Mouse (Mus musculus) embryonic stem cell, embryonic (primary cell): ENCODE measurements around the gene Arhgap1.

Experiments used
- CTCF ChIA-PET, 4 experiments: fragments of 300-600 bp in 2 of 4; fragments of 350-600 bp in 2 of 4; sonication (Branson Sonifier 250); formaldehyde crosslinking; loops; one replicate each; lab custom pipeline; 2022; ENCODE audit warnings: inconsistent platforms in 2 of 4; lab: Charles Lee
- POLR2A ChIA-PET, 4 experiments: fragments of 300-600 bp in 2 of 4; fragments of 350-600 bp in 2 of 4; sonication (Branson Sonifier 250); formaldehyde crosslinking; loops; one replicate each; lab custom pipeline; 2022; ENCODE audit warnings: antibody characterized with exemption in 4 of 4, inconsistent platforms in 1 of 4; lab: Charles Lee

Arhgap1 gene

DNA sequence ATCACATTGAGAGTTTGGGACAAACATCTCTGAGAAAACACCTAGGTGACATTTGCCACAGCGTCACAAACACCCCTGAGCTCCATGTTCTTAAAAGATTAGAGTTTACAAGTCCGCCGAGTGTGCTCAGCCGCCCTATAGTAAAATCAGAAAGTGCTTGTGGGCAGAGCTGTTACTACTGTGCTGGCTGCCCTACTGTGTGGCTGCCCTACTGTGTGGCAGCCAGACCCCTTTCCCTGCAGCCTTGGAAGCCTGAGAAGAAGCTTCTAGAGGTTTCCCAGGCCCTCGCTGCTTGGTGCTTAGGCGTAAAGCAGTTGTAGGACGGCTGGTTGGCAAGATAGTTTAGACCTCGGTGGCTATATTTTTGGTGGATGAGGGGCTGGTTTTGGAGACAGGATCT is 10.0 kb downstream of the Arhgap1 start:
- POLR2A ChIA-PET: interaction anchor here in 3 of 4 experiments (1.0 to 2.2 kb wide), 7 partner anchors 8 to 31 kb away, joined by 3 to 9 read pairs (median 6); partner anchors contain the start of genes Arhgap1 (in 2 of the 3) and Zfp408 (in 2 of the 3)
- CTCF ChIA-PET: interaction anchor here in 1 of 4 experiments (1.2 kb wide), 1 partner anchor 13 kb away, joined by 3 read pairs; no protein-coding TSS in a partner anchor

DNA sequence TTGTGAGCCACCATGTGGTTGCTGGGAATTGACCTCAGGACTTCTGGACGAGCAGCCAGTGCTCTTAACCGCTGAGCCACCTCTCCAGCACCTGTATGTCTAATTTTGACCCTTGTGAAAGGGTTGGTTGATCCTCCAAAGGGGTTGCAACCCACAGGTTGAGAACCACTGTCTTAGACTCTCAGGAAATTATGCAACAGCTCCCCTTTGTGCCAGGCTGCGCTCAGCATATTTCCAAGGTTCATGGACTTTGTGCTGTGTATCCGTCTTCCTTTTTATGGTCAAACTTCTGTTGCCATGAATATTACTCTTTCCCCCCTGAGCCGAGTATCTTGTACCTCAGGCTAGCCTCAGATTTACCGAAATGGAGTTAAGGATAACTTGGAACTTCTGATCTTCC is 11.3 kb downstream of the Arhgap1 start:
- POLR2A ChIA-PET: interaction anchor here in 1 of 4 experiments (1.2 to 1.4 kb wide), 2 partner anchors 11 to 22 kb away, joined by 3 to 4 read pairs; no protein-coding TSS in a partner anchor
- CTCF ChIA-PET: interaction anchor here in 1 of 4 experiments (0.7 kb wide), 1 partner anchor 128 kb away, joined by 9 read pairs; no protein-coding TSS in a partner anchor

DNA sequence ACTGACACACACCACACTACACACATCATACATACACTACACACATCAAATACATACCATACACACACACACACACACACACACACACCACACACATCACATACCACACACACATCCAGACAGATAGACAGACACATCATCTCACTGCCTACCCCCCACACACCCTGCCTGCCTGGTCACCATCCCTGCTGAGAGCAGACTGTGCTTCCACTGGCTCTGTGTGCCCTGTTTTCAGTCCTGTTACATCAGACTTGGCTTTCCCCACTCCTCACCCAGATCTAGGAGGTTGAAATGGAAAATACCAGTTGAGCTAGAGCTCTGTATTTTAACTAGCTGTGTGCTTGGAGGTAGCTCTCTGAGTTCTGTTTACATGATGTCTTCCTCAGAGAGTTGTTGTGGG is 15.1 kb downstream of the Arhgap1 start:
- POLR2A ChIA-PET: interaction anchor here in 1 of 4 experiments (1.0 kb wide), 1 partner anchor 15 kb away, joined by 3 read pairs; the partner anchor contains the start of genes Arhgap1 and Zfp408
- CTCF ChIA-PET: no interaction called here

DNA sequence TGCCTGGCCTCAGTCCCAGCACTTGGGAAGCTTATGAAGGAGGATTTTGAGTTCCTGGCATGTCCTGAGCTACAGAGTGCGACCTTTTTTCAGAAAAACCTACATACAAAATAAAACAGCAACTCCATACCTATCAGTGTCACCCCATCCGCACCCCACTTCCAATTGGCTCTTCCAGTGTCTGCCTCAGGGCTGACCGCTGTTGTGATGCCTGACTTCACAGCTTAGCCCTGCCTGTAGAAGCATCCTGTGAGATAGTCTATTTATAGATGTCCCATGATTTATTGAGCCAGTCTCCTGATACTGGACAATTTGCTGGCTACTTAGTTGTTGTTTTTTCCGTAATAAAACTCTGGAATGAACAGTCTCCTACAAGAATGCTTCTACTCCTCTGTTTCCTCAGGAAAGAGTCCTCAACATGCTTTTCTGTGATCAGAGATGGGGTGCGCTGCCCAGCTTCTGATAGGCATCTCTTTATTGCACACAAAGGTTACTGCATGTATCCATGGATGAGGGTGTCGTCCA is 16.8 kb downstream of the Arhgap1 start:
- ChIA-PET CTCF (interaction anchor here in 1 of 4 experiments (4.4 kb wide), 1 partner anchor 10 kb away, joined by 19 read pairs; no protein-coding TSS in a partner anchor), POLR2A (interaction anchor here in 2 of 4 experiments (0.5 to 8.4 kb wide), 12 partner anchors 8 to 704 kb away, joined by 3 to 40 read pairs (median 6); partner anchors contain the start of genes Arhgap1 (in 1 of the 2), F2 (in 1 of the 2) and Zfp408 (in 1 of the 2))

DNA sequence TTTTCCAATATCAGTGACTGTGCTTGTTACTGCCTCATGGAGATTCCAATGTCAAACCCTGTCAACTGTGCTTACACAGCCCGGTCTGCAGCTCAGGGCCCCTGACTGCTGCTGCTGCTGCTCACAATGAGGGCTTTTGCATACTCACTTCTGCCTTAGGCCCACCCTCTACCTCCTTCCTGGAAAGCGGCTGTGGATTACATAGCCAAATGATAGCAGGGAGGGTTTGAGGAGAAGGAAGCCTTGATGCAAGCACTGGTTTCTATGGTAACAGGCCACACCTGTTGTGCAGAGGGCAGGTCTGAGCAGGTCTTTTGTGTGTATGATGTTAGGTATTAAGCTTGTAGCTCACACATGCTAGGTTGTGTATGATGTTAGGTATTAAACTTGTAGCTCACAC is 18.1 kb downstream of the Arhgap1 start:
- CTCF ChIA-PET: interaction anchor here (0.5 to 4.4 kb wide), 5 partner anchors 11 to 251 kb away, joined by 3 to 19 read pairs (median 5); no protein-coding TSS in a partner anchor
- POLR2A ChIA-PET: interaction anchor here in 3 of 4 experiments (0.7 to 8.4 kb wide), 18 partner anchors 9 to 43 kb away, joined by 3 to 40 read pairs (median 6); partner anchors contain the start of genes Arhgap1 (in 2 of the 3), Atg13 (in 2 of the 3), F2 (in 2 of the 3) and Harbi1 (in 2 of the 3)

DNA sequence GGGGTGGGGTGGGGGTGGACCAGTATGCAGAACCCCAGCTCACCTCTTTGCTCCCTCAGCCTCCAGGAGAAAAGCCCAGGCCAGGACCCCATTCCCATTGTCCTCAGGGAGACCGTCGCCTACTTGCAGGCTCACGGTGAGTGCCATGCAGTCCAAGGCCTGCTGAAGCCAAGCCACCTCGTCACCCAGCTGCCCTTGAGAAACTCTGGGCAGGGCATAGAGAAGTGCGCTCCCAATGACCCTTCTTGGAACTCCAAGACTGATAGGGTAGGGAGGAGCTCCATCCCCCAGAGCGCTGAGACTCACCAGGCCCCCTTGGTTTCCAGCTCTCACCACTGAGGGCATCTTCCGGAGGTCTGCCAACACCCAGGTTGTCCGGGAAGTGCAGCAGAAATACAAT is 19.7 kb downstream of the Arhgap1 start:
- CTCF ChIA-PET: interaction anchor here in 2 of 4 experiments (1.0 to 4.4 kb wide), 3 partner anchors 13 to 23 kb away, joined by 3 to 19 read pairs (median 4); no protein-coding TSS in a partner anchor
- POLR2A ChIA-PET: interaction anchor here in 2 of 4 experiments (0.7 to 8.4 kb wide), 8 partner anchors 9 to 32 kb away, joined by 3 to 40 read pairs (median 4); no protein-coding TSS in a partner anchor

DNA sequence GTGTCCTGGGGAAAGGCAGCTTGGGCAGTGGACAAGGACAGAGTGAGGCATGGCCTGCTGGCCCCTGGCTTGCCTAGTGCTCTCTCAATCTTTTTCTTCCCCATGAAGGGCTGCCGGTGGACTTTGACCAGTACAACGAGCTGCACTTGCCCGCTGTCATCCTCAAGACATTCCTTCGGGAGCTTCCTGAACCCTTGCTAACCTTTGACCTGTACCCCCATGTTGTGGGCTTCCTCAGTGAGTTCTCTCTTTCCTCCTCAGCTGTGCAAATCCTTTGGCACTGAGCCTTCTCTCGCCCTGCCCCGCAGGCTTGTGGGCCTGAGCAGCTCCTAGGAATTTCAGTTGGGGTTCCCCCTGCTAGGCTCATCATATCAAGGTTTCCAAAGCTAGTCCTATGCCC is 20.4 kb downstream of the Arhgap1 start:
- CTCF ChIA-PET: interaction anchor here in 2 of 4 experiments (1.0 to 1.8 kb wide), 2 partner anchors 13 to 24 kb away, joined by 3 to 4 read pairs; no protein-coding TSS in a partner anchor
- POLR2A ChIA-PET: interaction anchor here in 2 of 4 experiments (0.7 to 8.4 kb wide), 4 partner anchors 12 to 41 kb away, joined by 3 to 40 read pairs (median 20); partner anchors contain the start of genes Atg13 (in 1 of the 2) and Harbi1 (in 1 of the 2)

DNA sequence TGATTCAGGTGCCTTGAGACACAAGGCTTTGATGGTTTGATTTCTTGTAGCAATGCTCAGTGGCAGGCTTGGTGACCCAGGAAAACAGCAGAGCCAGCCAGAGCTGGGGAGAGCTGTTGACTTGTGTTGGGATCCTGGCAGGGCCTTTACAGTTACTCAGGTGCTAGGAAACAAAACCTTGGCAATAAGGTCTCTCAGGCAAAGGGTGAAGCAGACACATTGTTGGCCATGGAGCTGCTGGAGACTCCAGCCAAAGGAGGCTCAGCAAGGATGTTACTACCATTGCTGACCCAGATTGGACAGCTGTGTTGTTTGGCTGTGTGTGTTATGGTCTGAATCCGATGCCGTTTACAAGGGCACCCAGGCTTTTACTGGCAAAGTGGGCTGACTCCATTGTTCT is 23.9 kb downstream of the Arhgap1 start:
- POLR2A ChIA-PET: interaction anchor here in 3 of 4 experiments (0.6 to 8.4 kb wide), 23 partner anchors 8 to 382 kb away, joined by 3 to 40 read pairs (median 3); partner anchors contain the start of genes Ambra1 (in 2 of the 3), Arhgap1 (in 2 of the 3), Zfp408 (in 2 of the 3) and Atg13 (in 1 of the 3)
- CTCF ChIA-PET: interaction anchor here in 2 of 4 experiments (1.4 to 1.8 kb wide), 4 partner anchors 10 to 17 kb away, joined by 4 to 7 read pairs (median 6); no protein-coding TSS in a partner anchor

DNA sequence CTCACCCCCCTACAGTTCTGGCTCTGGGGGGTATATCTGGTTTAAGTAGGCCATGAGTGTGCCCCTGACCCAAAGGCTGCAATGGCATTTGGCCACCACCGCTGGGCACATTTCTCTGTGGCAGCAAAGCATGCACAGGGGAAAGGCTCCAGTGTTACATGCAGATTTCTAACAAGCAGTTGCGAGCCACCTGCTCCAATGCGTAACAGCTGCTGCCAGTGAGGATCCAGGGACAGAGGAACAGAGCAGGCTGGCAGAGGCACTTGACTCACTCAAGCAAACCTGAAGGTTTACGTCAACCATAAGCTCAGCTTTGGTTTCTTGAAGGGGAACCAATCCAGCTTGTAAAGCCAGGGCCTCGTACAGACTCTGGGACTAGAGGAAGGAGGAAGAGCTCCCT is 25.2 kb downstream of the Arhgap1 start:
- CTCF ChIA-PET: interaction anchor here in 2 of 4 experiments (1.1 to 1.6 kb wide), 3 partner anchors 8 to 19 kb away, joined by 3 to 6 read pairs (median 4); no protein-coding TSS in a partner anchor
- POLR2A ChIA-PET: interaction anchor here in 3 of 4 experiments (0.6 to 3.1 kb wide), 8 partner anchors 8 to 50 kb away, joined by 3 to 14 read pairs (median 3); partner anchors contain the start of gene F2 (in 1 of the 3)

DNA sequence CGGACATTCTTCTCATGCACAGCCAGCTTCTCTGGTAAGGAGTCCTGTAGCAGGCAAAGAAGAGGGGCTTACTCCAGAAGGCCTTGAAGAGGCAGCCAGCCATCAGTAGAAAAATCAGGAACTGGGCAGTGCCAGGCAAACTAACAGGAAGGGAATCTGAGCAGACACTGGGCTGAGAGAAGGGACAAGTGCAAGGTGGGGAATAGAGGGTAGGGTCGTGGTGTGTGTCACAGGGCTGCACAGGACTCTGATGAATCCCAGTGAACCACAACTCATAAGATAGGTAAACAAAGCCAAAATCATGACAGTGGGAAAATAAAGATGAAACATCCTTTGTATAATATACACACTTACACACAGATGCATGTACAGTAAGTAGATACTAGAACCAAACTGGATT is 26.8 kb downstream of the Arhgap1 start:
- CTCF ChIA-PET: no interaction called here
- POLR2A ChIA-PET: no interaction called here

DNA sequence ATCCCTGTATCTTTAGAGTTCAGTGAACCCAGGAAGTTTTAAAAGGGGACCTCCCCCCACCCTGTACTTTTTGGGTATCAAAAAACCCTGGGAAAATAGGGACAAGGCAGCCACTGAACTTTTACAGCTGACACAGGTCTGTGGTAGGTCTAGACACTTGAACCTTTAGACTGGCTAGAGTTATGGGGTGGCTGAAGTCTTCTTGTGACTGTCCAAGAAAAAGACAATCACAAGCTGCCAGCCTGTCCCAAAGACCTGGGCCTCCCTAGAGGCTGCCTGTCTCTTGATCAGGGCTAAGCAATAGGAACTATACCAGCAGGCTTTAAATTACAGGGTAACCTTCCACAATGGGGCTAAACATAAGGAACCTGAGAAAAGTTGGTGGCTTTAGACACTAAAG is 27.3 kb downstream of the Arhgap1 start:
- CTCF ChIA-PET: no interaction called here
- POLR2A ChIA-PET: interaction anchor here in 2 of 4 experiments (0.6 kb wide), 3 partner anchors 226 to 412 kb away, joined by 3 to 8 read pairs (median 3); partner anchors contain the start of gene Arfgap2 (in 1 of the 2)

DNA sequence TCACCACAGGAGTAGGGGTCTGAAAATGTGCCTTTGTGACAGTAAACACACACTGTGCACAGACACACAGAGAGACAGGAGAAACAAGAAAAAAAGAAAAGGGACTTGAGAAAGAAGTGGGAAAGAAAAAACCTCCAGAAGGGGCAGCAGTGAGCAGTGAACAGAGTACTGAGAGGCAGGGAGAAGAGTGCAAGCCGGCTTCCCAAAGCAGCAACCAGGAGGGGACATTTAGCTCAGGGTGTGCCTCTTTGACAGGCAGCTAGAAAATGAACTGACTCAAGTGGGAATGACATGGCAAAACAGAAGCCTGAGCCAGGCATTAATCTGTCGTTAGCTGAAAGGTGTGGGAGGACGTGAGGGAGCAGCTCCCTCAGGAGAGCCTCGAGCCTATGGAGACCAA is 33.2 kb downstream of the Arhgap1 start:
- CTCF ChIA-PET: interaction anchor here (0.5 to 1.6 kb wide), 20 partner anchors 8 to 1269 kb away, joined by 3 to 8 read pairs (median 4); partner anchors contain the start of genes Atg13 (in 1 of the 4) and Harbi1 (in 1 of the 4)
- POLR2A ChIA-PET: interaction anchor here in 2 of 4 experiments (0.6 to 2.3 kb wide), 17 partner anchors 9 to 172 kb away, joined by 3 to 11 read pairs (median 4); partner anchors contain the start of genes Ambra1 (in 2 of the 2), Harbi1 (in 2 of the 2), Atg13 (in 1 of the 2) and Ckap5 (in 1 of the 2)

DNA sequence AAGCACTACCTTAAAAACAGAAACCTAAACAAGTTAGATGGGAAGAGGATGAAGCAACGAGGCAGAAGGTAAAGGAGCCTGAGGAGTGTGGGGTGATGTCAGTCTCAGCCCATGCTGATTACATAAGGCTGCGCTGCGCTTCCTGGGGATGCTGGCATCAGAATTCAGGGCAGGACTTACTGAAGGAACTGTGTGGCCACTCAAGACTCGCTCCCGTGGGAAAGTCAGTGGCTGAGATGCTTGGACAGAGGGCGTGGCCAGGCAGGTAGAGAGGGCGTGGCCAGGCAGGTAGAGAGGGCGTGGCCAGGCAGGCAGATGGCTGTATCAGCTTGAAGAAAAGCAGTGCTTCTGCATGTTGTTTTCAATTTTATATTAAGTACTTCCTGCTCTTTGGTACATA is 34.3 kb downstream of the Arhgap1 start:
- POLR2A ChIA-PET: interaction anchor here in 2 of 4 experiments (0.8 to 2.3 kb wide), 10 partner anchors 8 to 157 kb away, joined by 3 to 11 read pairs (median 4); partner anchors contain the start of genes Ambra1 (in 1 of the 2), Ckap5 (in 1 of the 2) and Harbi1 (in 1 of the 2)

DNA sequence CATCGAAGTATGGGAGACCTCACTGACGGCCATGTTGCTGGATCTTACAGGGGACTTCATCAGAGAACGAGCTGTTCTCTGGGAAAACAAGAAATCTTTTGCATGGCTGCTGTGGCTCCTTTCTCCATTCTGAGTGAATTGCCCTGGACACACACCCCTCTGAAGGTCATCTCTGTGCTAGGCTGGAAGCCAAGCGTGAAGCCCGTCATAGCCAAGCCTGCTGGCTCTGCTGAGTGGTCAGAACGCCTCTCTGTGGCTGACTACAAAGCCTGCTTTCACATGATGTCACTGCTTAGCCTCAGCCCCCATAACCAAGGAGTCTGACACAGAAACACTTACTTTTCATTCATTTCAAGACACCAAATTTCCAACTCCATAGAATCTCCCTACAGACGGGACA is 39.8 kb downstream of the Arhgap1 start:
- POLR2A ChIA-PET: interaction anchor here in 3 of 4 experiments (0.6 to 4.6 kb wide), 7 partner anchors 8 to 137 kb away, joined by 3 to 26 read pairs (median 4); partner anchors contain the start of genes Atg13 (in 1 of the 3) and Harbi1 (in 1 of the 3)
- CTCF ChIA-PET: no interaction called here

More for the DNA sequence above, 34.3 kb downstream of the Arhgap1 start:
- CTCF ChIA-PET: interaction anchor here in 3 of 4 experiments (0.9 to 1.6 kb wide), 5 partner anchors 10 to 31 kb away, joined by 3 to 7 read pairs (median 4); no protein-coding TSS in a partner anchor

DNA sequence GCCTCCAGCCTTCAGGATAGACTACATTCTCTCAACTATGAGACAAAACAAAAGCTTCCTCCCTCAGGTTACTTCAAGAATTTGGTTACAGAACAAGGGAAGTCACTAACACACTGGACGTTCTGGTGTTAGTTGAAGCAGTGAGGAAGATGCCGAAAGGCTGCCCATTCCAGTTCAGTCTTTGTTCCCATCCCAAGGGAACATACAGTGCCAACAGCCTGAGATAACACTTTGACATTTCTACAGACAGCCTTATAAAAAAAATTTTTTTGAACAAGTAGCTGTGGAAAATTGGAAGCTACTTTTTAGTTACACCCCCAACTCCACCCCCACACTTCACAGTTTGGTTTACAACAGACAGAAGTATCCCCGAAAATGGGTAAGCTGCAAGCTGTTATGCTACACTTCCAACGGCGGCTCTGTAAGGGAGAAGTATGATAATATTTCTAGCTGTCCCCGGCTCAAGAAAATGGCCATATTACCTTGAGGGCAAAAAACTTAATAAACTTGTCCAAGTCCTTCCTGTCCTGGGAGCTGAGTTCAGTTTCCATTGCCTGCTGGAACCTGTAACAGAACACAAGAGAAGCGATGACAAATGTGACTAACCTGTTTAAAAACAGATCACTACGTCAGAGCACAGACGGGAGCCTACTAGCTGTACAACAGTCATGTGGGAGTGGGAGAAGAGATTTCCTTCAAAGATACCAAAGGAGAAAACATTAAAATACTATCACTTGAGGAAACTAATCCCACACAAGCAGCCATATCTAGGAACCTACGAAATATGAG is 46.0 kb downstream of the Arhgap1 start:
- POLR2A ChIA-PET: interaction anchor here in 2 of 4 experiments (1.3 to 6.0 kb wide), 6 partner anchors 8 to 46 kb away, joined by 3 to 33 read pairs (median 3); partner anchors contain the start of genes Atg13 (in 2 of the 2), Harbi1 (in 2 of the 2), Arhgap1 (in 1 of the 2) and Zfp408 (in 1 of the 2)
- CTCF ChIA-PET: interaction anchor here in 1 of 4 experiments (1.3 kb wide), 1 partner anchor 27 kb away, joined by 3 read pairs; no protein-coding TSS in a partner anchor

DNA sequence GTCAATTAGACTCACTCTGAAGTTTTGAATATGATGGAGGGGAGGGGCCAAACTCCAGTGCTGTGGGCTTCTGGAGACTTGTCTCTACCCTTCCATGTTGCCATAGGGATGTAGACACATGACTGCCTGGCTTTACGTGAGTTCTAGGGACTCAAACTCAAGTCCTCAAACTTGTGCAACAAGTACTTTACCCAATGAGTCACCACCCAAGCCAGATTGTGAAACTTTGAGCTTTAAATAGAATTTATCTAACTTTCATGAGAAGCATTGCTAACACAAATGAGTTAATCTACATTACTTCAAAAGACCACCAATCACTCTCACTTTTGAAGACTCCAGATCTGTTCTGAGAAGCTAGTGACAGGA is 46.5 kb downstream of the Arhgap1 start:
- POLR2A ChIA-PET: interaction anchor here in 2 of 4 experiments (1.3 to 6.0 kb wide), 6 partner anchors 8 to 46 kb away, joined by 3 to 33 read pairs (median 3); partner anchors contain the start of genes Atg13 (in 2 of the 2), Harbi1 (in 2 of the 2), Arhgap1 (in 1 of the 2) and Zfp408 (in 1 of the 2)
- CTCF ChIA-PET: interaction anchor here in 1 of 4 experiments (1.3 kb wide), 1 partner anchor 26 kb away, joined by 3 read pairs; no protein-coding TSS in a partner anchor
